Mouse (Mus musculus) Patski (cell line): ENCODE measurements at regions not wholly inside any gene's neighbourhood (a gene's known extent, or its start where the extent isn't known, plus 50 kb on each side); places are given as distances from the start of the nearest gene placed in this dataset.
"Not testable (repeated sequence)": the region's sequence is repeated elsewhere in the genome, so short reads cannot be mapped to it uniquely, and the experiment has no call there.

Experiments
- ATAC-seq: fragments of 100-300 bp; one replicate; pipeline ENCODE4 v1.8.0; 2021
- CTCF ChIA-PET: fragments of 350-600 bp; sonication (Branson Sonifier 250); formaldehyde crosslinking; loops from one replicate; lab custom pipeline; 2022; ENCODE audit warnings: inconsistent platforms; lab: Charles Lee
- POLR2A ChIA-PET: fragments of 350-600 bp; sonication (Branson Sonifier 250); formaldehyde crosslinking; loops from one replicate; lab custom pipeline; 2022; ENCODE audit warnings: antibody characterized with exemption, inconsistent platforms; lab: Charles Lee
- DNase-seq: peaks from one replicate; pipeline ENCODE4 v3.0.0-alpha.2; 2011; ENCODE audit warnings: low read depth, low spot score
- H3K27me3 ChIP-seq: fragments of 371-371 bp; one replicate; pipeline ENCODE4 v1.5.1; 2021
- CTCF ChIP-seq: fragments of 100-300 bp; IDR thresholded peaks from one replicate; pipeline ENCODE4 v1.5.1; 2021
- in situ Hi-C: fragments of 300-500 bp; cut with MboI; formaldehyde crosslinking; loops from 3 replicates; pipeline ENCODE4 v1.11.1; 2018; ENCODE audit warnings: low pct_unique_long_range_greater_than_20kb, mixed read lengths

GRCm38 (mm10) chr6:81818573-81818972 lies 104.9 kb upstream of the Gcfc2 start:
- in situ Hi-C loops, result no loop called here
- CTCF ChIA-PET, result no interaction called here
- POLR2A ChIA-PET, result no interaction called here
- H3K27me3 ChIP-seq, result no peaks in the 10 kb centered on the region
- no peak for ATAC-seq
- no peak for TF ChIP-seq CTCF
- DNase-seq, result no peak

GRCm38 (mm10) chr6:81820078-81820477 lies 103.4 kb upstream of the Gcfc2 start:
- DNase-seq, result no peak
- peaks cover 5% of the 10 kb centered on the region for H3K27me3 ChIP-seq
- in situ Hi-C loops, result no loop called here
- no peak for TF ChIP-seq CTCF
- ChIA-PET POLR2A (no interaction called here), CTCF (no interaction called here)
- no peak for ATAC-seq

GRCm38 (mm10) chr6:81839474-81840153 lies 83.9 kb upstream of the Gcfc2 start:
- no peak for DNase-seq
- POLR2A ChIA-PET, result no interaction called here

GRCm38 (mm10) chr6:81868207-81868606 lies 55.3 kb upstream of the Gcfc2 start:
- DNase-seq, in situ Hi-C loops, CTCF ChIA-PET, ATAC-seq, POLR2A ChIA-PET, H3K27me3 ChIP-seq: not testable (repeated sequence)

More at GRCm38 (mm10) chr6:81839474-81840153, 83.9 kb upstream of the Gcfc2 start:
- peaks cover 12% of the 10 kb centered on the region for H3K27me3 ChIP-seq
- in situ Hi-C loops, result no loop called here
- CTCF ChIA-PET, result no interaction called here
- peak; percentile 65 for ATAC-seq
- TF ChIP-seq CTCF, result peak; percentile 48
